Mouse (Mus musculus) stomach, postnatal 0 days (tissue): Measurements from ENCODE around the gene Nop10.

Experiments
- CTCF ChIP-seq: IDR thresholded peaks from 2 replicates; pipeline ENCODE4 v1.5.1; 2016; ENCODE audit warnings: antibody characterized with exemption, low read depth, mild to moderate bottlenecking, moderate library complexity
- EP300 ChIP-seq: optimal IDR thresholded peaks from 2 replicates; pipeline ENCODE3; 2016; ENCODE audit warnings: antibody characterized with exemption

DNA sequence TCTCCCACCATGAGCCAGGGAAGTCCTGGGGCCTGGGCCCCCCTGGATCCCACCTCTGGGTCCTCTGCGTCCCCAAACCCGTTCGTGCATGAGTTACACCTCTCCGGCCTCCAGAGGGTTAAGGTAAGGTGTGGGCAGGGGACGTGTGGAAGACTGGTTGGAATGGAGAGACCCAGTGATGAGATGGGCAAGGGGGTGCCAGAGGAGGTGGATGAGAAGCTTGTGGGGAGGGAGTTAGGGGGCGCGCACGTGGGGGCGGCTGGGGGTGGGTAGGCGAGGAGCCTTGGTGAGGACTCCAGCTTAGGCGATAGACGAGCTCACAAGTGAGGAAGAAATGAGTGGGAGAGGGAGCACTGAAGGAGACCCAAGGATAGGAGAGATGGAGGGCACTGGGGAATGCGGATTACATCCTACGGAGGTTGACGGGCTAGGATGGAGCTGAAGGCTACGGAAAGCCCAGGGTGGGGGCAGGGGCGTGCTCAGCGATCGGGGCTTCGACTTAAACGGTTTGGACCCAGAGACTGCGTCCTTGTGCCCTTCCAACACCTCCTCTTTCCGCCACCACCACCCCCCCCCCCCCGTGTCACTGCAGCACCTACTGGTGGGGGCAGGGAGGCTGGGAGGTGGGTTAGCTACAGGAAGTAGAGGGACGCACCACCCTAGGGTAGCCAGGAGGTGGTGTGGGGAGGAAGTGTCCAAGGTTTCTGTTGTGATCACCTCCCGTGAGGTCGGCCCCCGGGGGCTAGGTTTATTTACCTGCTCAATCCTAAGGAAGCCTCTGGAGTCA lies 21.6 kb upstream of the Nop10 start:
- peak; percentile 35 for TF ChIP-seq CTCF
- no peak for TF ChIP-seq EP300
